Mouse (Mus musculus): Measurements from ENCODE around the gene Tmem205.

Gene Tmem205

DNA sequence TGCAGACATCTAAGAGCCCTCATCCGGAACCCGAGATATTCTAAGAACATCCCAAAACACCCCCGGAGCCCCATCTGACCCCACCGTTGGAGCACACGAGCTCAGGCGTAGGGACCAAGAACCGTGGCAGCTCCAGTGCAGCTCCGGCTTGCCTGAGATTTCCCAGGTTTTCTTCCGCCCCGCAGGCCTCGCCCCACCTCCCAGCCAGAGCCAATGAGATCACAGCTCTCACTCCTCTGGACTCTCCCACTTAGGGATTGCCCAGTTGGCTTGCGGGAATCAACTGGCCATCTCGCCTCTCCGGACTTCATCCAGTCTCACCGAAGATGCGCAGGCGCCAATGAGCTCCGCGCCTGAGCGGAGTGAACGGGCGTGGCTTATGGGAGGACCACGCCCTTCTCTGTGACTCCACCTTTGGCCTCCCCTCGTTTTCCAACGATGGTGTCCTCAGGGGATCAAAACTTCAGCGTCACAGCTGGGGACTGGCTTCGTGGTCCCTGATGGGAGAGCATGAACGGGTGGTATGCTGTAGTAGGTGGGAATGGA lies at the start of gene Tmem205, which contains the start of gene Ccdc159:
Gene Tmem205, minus strand, starts transcription at position 349 of the 546 bp plus-strand sequence.
Gene Ccdc159, plus strand, starts transcription at position 264 of the 546 bp plus-strand sequence.
- DNase-seq (ENCODE audit: low spot score): peak; percentile 66

GRCm38 (mm10) chr9:21976626-21977175 lies 49.3 kb upstream of the Tmem205 start:
- DNase-seq (ENCODE audit: low spot score): no peak

- no peak for DNase-seq (ENCODE audit: low spot score)
These were observed 41.9 kb upstream of the Tmem205 start for GRCm38 (mm10) chr9:21969304-21969703.

DNA sequence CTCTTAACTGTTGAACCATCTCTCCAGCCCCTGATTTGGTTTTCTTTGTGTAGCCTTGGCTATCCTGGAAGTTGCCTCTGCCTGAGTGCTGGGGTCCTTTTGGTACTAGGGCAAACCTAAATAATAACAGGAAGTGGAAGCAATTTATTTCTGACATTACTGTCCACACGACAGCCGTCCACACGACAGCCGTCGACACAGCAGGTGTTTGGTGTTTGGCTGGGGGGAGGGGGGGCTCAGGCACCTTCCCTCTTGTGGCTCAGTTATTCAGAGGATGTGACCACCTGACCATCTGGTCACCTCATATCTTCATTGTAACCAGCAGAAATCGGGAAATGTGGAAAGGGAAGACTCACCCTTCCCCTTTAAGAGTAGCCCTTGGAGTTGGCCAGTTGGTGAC lies 41.5 kb upstream of the Tmem205 start:
- no peak for DNase-seq (ENCODE audit: low spot score)

- no peak for DNase-seq (ENCODE audit: low spot score)
These were observed 36.1 kb upstream of the Tmem205 start, which contains the start of gene Epor for GRCm38 (mm10) chr9:21963417-21963816. Gene Epor (minus strand): TSS chr9:21963506.

- DNase-seq (ENCODE audit: low spot score): no peak
These were observed 35.2 kb upstream of the Tmem205 start for GRCm38 (mm10) chr9:21962416-21963059.

DNA sequence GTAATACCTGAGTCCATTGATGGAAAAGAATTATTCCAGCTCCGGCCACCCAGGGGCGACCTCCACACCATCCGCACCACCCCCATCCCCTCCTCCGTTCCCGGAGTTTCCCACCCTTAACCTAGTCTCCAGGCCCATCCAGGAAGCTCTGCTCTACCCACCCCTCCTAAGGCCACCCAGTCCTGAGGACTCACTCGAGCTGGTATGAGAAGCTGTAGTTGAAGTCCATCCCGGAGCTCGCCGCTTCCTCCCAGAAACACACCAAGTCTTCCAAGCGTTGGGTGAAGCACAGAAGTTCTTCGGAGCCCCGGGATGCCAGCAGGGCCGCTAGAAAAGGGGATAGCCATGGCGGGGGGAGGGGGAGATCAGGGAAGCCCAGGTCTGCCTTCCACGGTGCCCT lies 34.7 kb upstream of the Tmem205 start:
- no peak for DNase-seq (ENCODE audit: low spot score)

DNA sequence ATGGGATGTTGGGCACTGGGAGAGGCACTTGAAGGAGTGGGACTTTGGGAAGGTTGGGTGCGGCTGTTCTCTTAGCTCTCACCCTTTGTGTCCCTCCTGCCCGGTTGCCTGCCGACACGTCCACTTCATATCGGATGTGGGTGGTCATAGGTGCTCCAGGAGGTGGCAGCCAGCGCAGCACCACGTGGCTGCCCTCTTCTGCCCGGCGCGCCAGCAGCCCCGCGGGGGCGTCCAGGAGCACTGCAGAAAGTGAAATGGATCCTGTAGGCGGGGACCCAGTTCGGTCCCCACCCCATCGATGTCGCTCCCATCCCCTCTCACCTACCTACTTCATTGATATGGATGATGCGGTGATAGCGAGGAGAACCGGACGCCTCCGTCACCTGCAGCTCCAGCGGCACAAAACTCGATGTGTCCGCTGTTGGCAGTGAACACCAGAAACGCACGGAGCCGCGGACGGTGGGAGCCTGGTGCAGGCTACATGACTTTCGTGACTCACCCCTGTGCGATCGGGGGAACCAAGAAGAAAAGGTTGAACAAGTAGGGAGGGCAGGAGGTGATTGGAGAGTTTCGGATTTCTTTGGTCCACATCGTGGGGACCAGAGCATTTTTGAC lies 34.1 kb upstream of the Tmem205 start:
- DNase-seq (ENCODE audit: low spot score): no peak

GRCm38 (mm10) chr9:21960558-21961208 lies 33.3 kb upstream of the Tmem205 start:
- DNase-seq (ENCODE audit: low spot score): no peak

- no peak for DNase-seq (ENCODE audit: low spot score)
These were observed 32.8 kb upstream of the Tmem205 start for GRCm38 (mm10) chr9:21960135-21960534.

DNA sequence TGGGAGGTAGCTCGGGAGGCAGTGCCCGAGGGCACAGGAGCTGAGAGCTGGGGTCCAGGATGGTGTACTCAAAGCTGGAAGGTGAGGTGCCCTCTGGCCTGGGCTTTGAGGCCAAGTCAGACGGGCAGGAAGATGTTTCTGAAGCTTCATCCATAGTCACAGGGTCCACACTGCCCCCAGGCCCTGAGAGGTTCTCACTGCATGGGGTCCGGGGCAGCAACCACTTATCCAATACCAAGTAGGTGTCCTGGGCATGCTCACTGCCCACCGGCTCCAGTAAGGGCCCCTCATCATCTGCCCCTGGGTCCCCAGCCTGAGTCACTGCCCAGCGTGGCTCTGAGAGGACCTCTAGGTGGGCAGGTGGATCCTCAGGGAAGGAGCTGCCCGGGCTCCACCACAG lies 31.9 kb upstream of the Tmem205 start:
- DNase-seq (ENCODE audit: low spot score): no peak

- DNase-seq (ENCODE audit: low spot score): no peak
These were observed 31.0 kb upstream of the Tmem205 start for GRCm38 (mm10) chr9:21958372-21958771.

GRCm38 (mm10) chr9:21955570-21956281 lies 28.4 kb upstream of the Tmem205 start, which contains the start of gene Swsap1:
Gene Swsap1 (plus strand): TSS chr9:21955755.
- DNase-seq (ENCODE audit: low spot score): peak; percentile 93

- no peak for DNase-seq (ENCODE audit: low spot score)
These were observed 27.8 kb upstream of the Tmem205 start for GRCm38 (mm10) chr9:21955225-21955569.

DNA sequence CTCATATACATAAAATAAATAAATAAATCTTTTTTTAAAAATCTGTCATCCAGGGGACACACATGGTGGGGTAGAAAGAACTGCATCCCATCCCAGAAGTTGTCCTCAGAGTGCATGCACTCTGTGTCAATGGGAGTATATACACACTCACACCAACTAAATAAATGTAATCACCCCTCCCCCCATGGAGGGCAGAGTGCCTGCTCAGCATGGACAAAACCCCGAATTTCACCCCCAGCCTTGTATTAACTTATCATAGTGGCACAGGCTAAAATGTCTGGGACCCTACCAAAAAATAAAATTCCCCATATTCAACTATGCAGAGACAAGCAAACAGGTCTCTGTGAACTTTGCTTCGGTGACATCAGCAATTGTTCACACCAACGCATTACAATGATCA lies 27.3 kb upstream of the Tmem205 start:
- no peak for DNase-seq (ENCODE audit: low spot score)

GRCm38 (mm10) chr9:21953600-21953999 lies 26.2 kb upstream of the Tmem205 start:
- no peak for DNase-seq (ENCODE audit: low spot score)

GRCm38 (mm10) chr9:21951977-21952376 lies 24.6 kb upstream of the Tmem205 start:
- DNase-seq (ENCODE audit: low spot score): no peak

GRCm38 (mm10) chr9:21950322-21950721 lies 23.0 kb upstream of the Tmem205 start:
- DNase-seq (ENCODE audit: low spot score): no peak

GRCm38 (mm10) chr9:21948790-21949189 lies 21.4 kb upstream of the Tmem205 start:
- no peak for DNase-seq (ENCODE audit: low spot score)

GRCm38 (mm10) chr9:21948146-21948545 lies 20.8 kb upstream of the Tmem205 start:
- DNase-seq (ENCODE audit: low spot score): no peak

DNA sequence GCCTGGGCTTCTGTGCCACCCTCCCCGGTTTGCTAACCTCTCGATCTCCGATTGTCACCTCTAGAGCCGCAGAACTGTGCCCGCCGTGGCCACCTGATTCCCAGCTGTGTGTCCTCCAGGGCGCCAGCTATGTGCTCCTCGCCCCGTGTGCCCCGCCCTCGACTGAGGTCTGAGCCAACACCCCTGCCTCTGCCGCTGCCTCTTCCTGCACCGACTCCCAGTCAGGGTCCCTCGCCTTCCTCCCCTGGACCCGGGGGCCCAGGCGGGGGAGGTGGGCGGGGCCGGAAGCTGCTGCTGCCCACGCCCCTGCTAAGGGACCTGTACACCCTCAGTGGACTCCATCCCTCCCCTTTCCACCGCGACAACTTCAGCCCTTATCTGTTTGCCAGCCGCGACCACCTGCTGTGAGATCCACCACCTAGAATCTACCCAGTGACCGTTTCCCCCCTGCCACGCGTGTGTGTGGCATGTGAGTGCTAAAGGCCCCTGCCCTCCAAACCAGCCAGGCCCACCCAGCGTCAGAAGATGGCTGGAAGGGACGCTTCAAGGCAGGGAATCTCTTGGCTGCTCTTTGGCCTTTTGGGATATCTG lies 20.3 kb upstream of the Tmem205 start:
- no peak for DNase-seq (ENCODE audit: low spot score)

GRCm38 (mm10) chr9:21944267-21944666 lies 16.9 kb upstream of the Tmem205 start:
- no peak for DNase-seq (ENCODE audit: low spot score)

All from urinary bladder, postnatal 10 days (tissue).